Mouse (Mus musculus): Measurements from ENCODE around the gene Atrip.

- TF ChIP-seq CTCF (IDR thresholded peaks at IDR 0.05; ENCODE audit: extremely low read depth, insufficient read depth, low read length): no peak
- no peak for TF ChIP-seq POLR2A (IDR thresholded peaks at IDR 0.05; ENCODE audit: extremely low read depth, insufficient read depth, low read length)
Measured at GRCm38 (mm10) chr9:109010316-109010690, 63.6 kb downstream of the Atrip start.

Data from cortical plate, adult 2 months (tissue).